Mouse (Mus musculus) B cell, adult 67 days (primary cell): ENCODE data around the gene Slc17a6. TPM values are rescaled to one million over a fixed set of nuclear protein-coding genes. Genes with fewer than 3 reads are reported as not detected.

Experiments
- total RNA-seq, 2 experiments: library from RNA; stranded (reverse); gene quantifications; 4 replicates each; pipeline ENCODE4 v1.2.4; 2023

Gene Slc17a6
- not detected for total RNA-seq

DNA sequence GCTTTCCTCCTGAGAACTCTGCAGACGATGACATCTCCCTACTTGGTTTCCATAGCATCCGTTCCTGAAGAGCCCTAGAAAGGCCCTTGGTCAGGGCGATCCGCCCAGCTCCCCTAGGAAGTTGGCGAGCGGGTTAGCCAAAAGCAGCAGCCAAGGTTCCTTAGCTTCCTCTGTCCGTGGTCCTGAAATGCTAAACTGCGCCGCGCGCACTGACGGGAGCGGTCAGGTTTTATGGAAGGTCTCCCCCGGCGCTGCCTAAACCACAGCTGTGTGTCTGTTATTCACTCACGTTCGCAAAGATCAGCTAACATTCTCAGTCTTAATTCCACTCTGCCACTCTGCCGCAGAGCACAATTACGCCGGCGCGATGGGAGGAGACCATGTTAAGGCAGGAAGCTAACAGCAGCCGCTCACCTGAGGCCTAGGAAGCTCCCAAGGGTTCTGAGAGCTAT is at the start of gene Slc17a6:
Gene Slc17a6, plus strand, starts transcription at position 313 of the 452 bp plus-strand sequence.

Other genes with a start within 250 kb of the Slc17a6 start
- not detected for gene Ano5, start 111.0 kb upstream of the Slc17a6 start, total RNA-seq
- 10 to 100 TPM in 1 of 2 experiments, 1 to 10 TPM in 1; 7.2 to 10.4 TPM for gene Gas2, start 240.0 kb downstream of the Slc17a6 start, total RNA-seq
- 1 to 10 TPM; 4.8 to 7.0 TPM for gene Fancf, start 240.3 kb downstream of the Slc17a6 start, total RNA-seq